Mouse (Mus musculus) CH12.LX (cell line): ENCODE measurements around the gene Ccdc62.

Experiments used
- CHD2 ChIP-seq: IDR thresholded peaks from 2 replicates; pipeline ENCODE4 v1.6.1; 2011; ENCODE audit warnings: low read length, improper control_type of control experiment
- CTCF ChIP-seq, 2 experiments: IDR thresholded peaks in 1 of 2; conservative IDR thresholded peaks in 1 of 2; 2 replicates each; pipeline ENCODE4 v1.5.1; 2011 to 2012; ENCODE audit warnings: low read depth in 2 of 2, low read length in 2 of 2, improper control_type of control experiment in 1 of 2, inconsistent platforms in 1 of 2, mild to moderate bottlenecking in 1 of 2, moderate library complexity in 1 of 2
- E2F4 ChIP-seq: IDR thresholded peaks from 2 replicates; pipeline ENCODE4 v1.6.1; 2011; ENCODE audit warnings: low read depth, low read length, improper control_type of control experiment; ENCODE audit not compliant: insufficient replicate concordance
- EP300 ChIP-seq: IDR thresholded peaks from 2 replicates; pipeline ENCODE4 v1.6.1; 2011; ENCODE audit warnings: low read length, improper control_type of control experiment
- MAX ChIP-seq: IDR thresholded peaks from 2 replicates; pipeline ENCODE4 v1.6.1; 2011; ENCODE audit warnings: low read length, improper control_type of control experiment
- MEF2A ChIP-seq: IDR thresholded peaks from 2 replicates; pipeline ENCODE4 v1.6.1; 2014; ENCODE audit warnings: low read depth, mild to moderate bottlenecking, inconsistent platforms, low read length, improper control_type of control experiment, borderline replicate concordance
- MXI1 ChIP-seq: IDR thresholded peaks from 2 replicates; pipeline ENCODE4 v1.6.1; 2011; ENCODE audit warnings: mild to moderate bottlenecking, low read depth, low read length, improper control_type of control experiment
- MYC ChIP-seq: IDR thresholded peaks from 2 replicates; pipeline ENCODE4 v1.6.1; 2011; ENCODE audit warnings: low read depth, mild to moderate bottlenecking, improper control_type of control experiment, low read length
- POLR2A ChIP-seq: IDR thresholded peaks from 2 replicates; pipeline ENCODE4 v1.6.1; 2011; ENCODE audit warnings: low read depth, mild to moderate bottlenecking, improper control_type of control experiment, low read length
- POLR2AphosphoS2 ChIP-seq: IDR thresholded peaks from 2 replicates; pipeline ENCODE4 v1.6.1; 2011; ENCODE audit warnings: low read depth, low read length, improper control_type of control experiment
- RCOR1 ChIP-seq: conservative IDR thresholded peaks from 2 replicates; pipeline ENCODE4 v1.6.1; 2012; ENCODE audit warnings: low read depth, mild to moderate bottlenecking, inconsistent platforms, low read length, improper control_type of control experiment
- SMC3 ChIP-seq: IDR thresholded peaks from 2 replicates; pipeline ENCODE4 v1.6.1; 2011; ENCODE audit warnings: low read depth, low read length, improper control_type of control experiment
- TCF12 ChIP-seq: IDR thresholded peaks from 2 replicates; pipeline ENCODE4 v1.6.1; 2014; ENCODE audit warnings: low read depth, mild to moderate bottlenecking, inconsistent platforms, low read length, improper control_type of control experiment
- USF1 ChIP-seq: IDR thresholded peaks from 2 replicates; pipeline ENCODE4 v1.6.1; 2014; ENCODE audit warnings: low read depth, mild to moderate bottlenecking, inconsistent platforms, low read length, improper control_type of control experiment

- TF ChIP-seq CTCF (conservative IDR thresholded peaks at IDR 0.05 in 1 of 2, IDR thresholded peaks at IDR 0.05 in 1 of 2; ENCODE audit: low read depth in 2 of 2, low read length in 2 of 2) (no peak), EP300 (no peak), POLR2A (no peak), MAX (no peak), MYC (no peak), MXI1 (no peak), RCOR1 (no peak), MEF2A (no peak), E2F4 (no peak), POLR2AphosphoS2 (no peak), TCF12 (no peak), USF1 (no peak), CHD2 (no peak), SMC3 (no peak)
Observed at GRCm38 (mm10) chr5:123907631-123907977, 22.9 kb upstream of the Ccdc62 start.
